Comparison of ENCODE assay signal across 18 mouse cellular contexts in genomic region chr12:86534283-86534682, GRCm38 (mm10).
DNase-seq lines count a peak whose midpoint lies in the region; ATAC-seq and TF ChIP-seq lines count a peak whose summit lies in the region.
"Had no signal": no experiment of that assay in that cellular context is flagged by ENCODE, and none has a peak within 500 bp of the region (broad histone marks: within the 10 kb centered on the region; RNA-seq: fewer than 3 reads in every experiment).

No protein-coding gene starts in this region.

- H3K4me1 ChIP-seq in limb, embryonic 14.5 days (ENCODE audit: control insufficient read depth, insufficient read depth, low read length), result no peaks in the 10 kb centered on the region
- H3K4me1 ChIP-seq in limb, embryonic 10.5 days, result no peaks in the 10 kb centered on the region
- H3K4me1 ChIP-seq: embryonic facial prominence, embryonic 15.5 days; hindbrain, embryonic 15.5 days; liver, embryonic 12.5 days; lung, embryonic 15.5 days; midbrain, embryonic 15.5 days had no signal

- WGBS in limb, embryonic 14.5 days, result 76% methylated on average over 2 of the region's 2 CpGs
- 82% methylated on average over 2 of the region's 2 CpGs for WGBS in limb, embryonic 10.5 days

- H3K9ac ChIP-seq in limb, embryonic 14.5 days (ENCODE audit: low read depth, low read length, severe bottlenecking), result no peak overlapping the region
- H3K9ac ChIP-seq: embryonic facial prominence, embryonic 15.5 days; hindbrain, embryonic 15.5 days; liver, embryonic 12.5 days; lung, embryonic 15.5 days; midbrain, embryonic 15.5 days had no signal

- ATAC-seq in limb, embryonic 14.5 days (ENCODE audit: low FRiP score, low read depth), result no peak
- ATAC-seq: liver, embryonic 12.5 days; midbrain, embryonic 15.5 days had no signal

- no peak overlapping the region for H3K4me2 ChIP-seq in limb, embryonic 14.5 days (replicated peaks; ENCODE audit: low read depth, low read length, severe bottlenecking)
- H3K4me2 ChIP-seq: embryonic facial prominence, embryonic 15.5 days; hindbrain, embryonic 15.5 days; liver, embryonic 12.5 days; lung, embryonic 15.5 days; midbrain, embryonic 15.5 days had no signal

- no peak overlapping the region for H3K4me3 ChIP-seq in limb, embryonic 14.5 days (replicated peaks; ENCODE audit: low read length)
- no peak overlapping the region for H3K4me3 ChIP-seq in limb, embryonic 10.5 days
- H3K4me3 ChIP-seq: embryonic facial prominence, embryonic 15.5 days; hindbrain, embryonic 15.5 days; liver, embryonic 12.5 days; lung, embryonic 15.5 days; midbrain, embryonic 15.5 days had no signal

- intact Hi-C loops in heart, postnatal 10 days (cut with DNase I), result no loop called here

- no peak overlapping the region for H3K27ac ChIP-seq in limb, embryonic 14.5 days (replicated peaks; ENCODE audit: low read depth, low read length)
- no peak overlapping the region for H3K27ac ChIP-seq in limb, embryonic 10.5 days
- H3K27ac ChIP-seq: embryonic facial prominence, embryonic 15.5 days; hindbrain, embryonic 15.5 days; liver, embryonic 12.5 days; lung, embryonic 15.5 days; midbrain, embryonic 15.5 days had no signal

- peak; percentile 80 to 85 for DNase-seq in cerebellum, postnatal 14 days
- DNase-seq in cerebellum, adult 18-20 months, result no peak
- peak; percentile 41 to 42 for DNase-seq in heart, postnatal 10 days
- DNase-seq in heart, adult 9 months (ENCODE audit: low spot score in 2 of 2), result no peak
- DNase-seq in limb, embryonic 14.5 days (ENCODE audit: low spot score), result peak; percentile 27
- no peak for DNase-seq in limb, embryonic 10.5 days (ENCODE audit: low spot score)
- DNase-seq in brain, embryonic 18.5 days (ENCODE audit: low read depth, low spot score), result peak; percentile 20
- DNase-seq: adrenal gland, postnatal 25 days; gastrocnemius, postnatal 10 days; kidney, adult 11 months; kidney, postnatal 10 days; retina, postnatal 1 day; thymus, postnatal 4 days had no signal

- no peaks in the 10 kb centered on the region for H3K27me3 ChIP-seq in limb, embryonic 14.5 days (ENCODE audit: control insufficient read depth, insufficient read depth, low read length)
- no peaks in the 10 kb centered on the region for H3K27me3 ChIP-seq in limb, embryonic 10.5 days (ENCODE audit: low read depth, poor library complexity, severe bottlenecking)
- H3K27me3 ChIP-seq: embryonic facial prominence, embryonic 15.5 days; hindbrain, embryonic 15.5 days; liver, embryonic 12.5 days; lung, embryonic 15.5 days; midbrain, embryonic 15.5 days had no signal

- no peaks in the 10 kb centered on the region for H3K9me3 ChIP-seq in limb, embryonic 14.5 days (ENCODE audit: control insufficient read depth, low read length)
- no peaks in the 10 kb centered on the region for H3K9me3 ChIP-seq in limb, embryonic 10.5 days (replicated peaks)
- H3K9me3 ChIP-seq: embryonic facial prominence, embryonic 15.5 days; hindbrain, embryonic 15.5 days; liver, embryonic 12.5 days; lung, embryonic 15.5 days; midbrain, embryonic 15.5 days had no signal

- no peak for TF ChIP-seq POLR2A in limb, embryonic 14.5 days (IDR thresholded peaks at IDR 0.05; ENCODE audit: borderline replicate concordance, extremely low read depth, insufficient read depth, insufficient read length)

- H3K36me3 ChIP-seq in limb, embryonic 14.5 days (ENCODE audit: control insufficient read depth, insufficient read depth, low read length), result no peaks in the 10 kb centered on the region
- H3K36me3 ChIP-seq in limb, embryonic 10.5 days, result no peaks in the 10 kb centered on the region
- H3K36me3 ChIP-seq: embryonic facial prominence, embryonic 15.5 days; hindbrain, embryonic 15.5 days; liver, embryonic 12.5 days; lung, embryonic 15.5 days; midbrain, embryonic 15.5 days had no signal

Comparison
In these comparisons a context has a peak if more than half of its experiments do, and no peak if none do; other contexts are left out.
1. DNase-seq: peak in cerebellum, postnatal 14 days (2 of 2), heart, postnatal 10 days (2 of 2), limb, embryonic 14.5 days (single experiment) and brain, embryonic 18.5 days (single experiment); none in cerebellum, adult 18-20 months (0 of 2), heart, adult 9 months (0 of 2) and limb, embryonic 10.5 days (single experiment).